Mouse (Mus musculus) hindbrain, embryonic 15.5 days (tissue): Measurements from ENCODE around the gene Sptbn2. TPM values are rescaled to one million over a fixed set of nuclear protein-coding genes. Genes with fewer than 3 reads are reported as not detected.

Experiments
- ATAC-seq: fragments of 200-750 bp; cut with Nextera tagmentation; 2 replicates; pipeline ENCODE4 v1.8.0; 2017; ENCODE audit warnings: low read depth, moderate number of reproducible peaks, moderate TSS enrichment; ENCODE audit not compliant: low FRiP score
- H3K27ac ChIP-seq: fragments of 300-500 bp; sonication (generic); replicated peaks from 2 replicates; pipeline ENCODE4 v1.5.1; 2015; ENCODE audit warnings: mild to moderate bottlenecking, inconsistent platforms
- H3K27me3 ChIP-seq: fragments of 300-500 bp; sonication (generic); 2 replicates; pipeline ENCODE4 v1.6.1; 2015; ENCODE audit warnings: control low read depth, inconsistent platforms
- H3K36me3 ChIP-seq: fragments of 300-500 bp; sonication (generic); 2 replicates; pipeline ENCODE4 v1.6.1; 2015; ENCODE audit warnings: control low read depth, inconsistent platforms
- H3K4me1 ChIP-seq: fragments of 300-500 bp; sonication (generic); replicated peaks from 2 replicates; pipeline ENCODE4 v1.6.1; 2015; ENCODE audit warnings: control low read depth, inconsistent platforms
- H3K4me2 ChIP-seq: fragments of 300-500 bp; sonication (generic); 2 replicates; pipeline ENCODE4 v1.6.1; 2015; ENCODE audit warnings: moderate library complexity, mild to moderate bottlenecking, inconsistent platforms
- H3K4me3 ChIP-seq: fragments of 300-500 bp; sonication (generic); 2 replicates; pipeline ENCODE4 v1.5.1; 2015; ENCODE audit warnings: mild to moderate bottlenecking, inconsistent platforms
- H3K9ac ChIP-seq: fragments of 300-500 bp; sonication (generic); 2 replicates; pipeline ENCODE4 v1.6.1; 2015; ENCODE audit warnings: inconsistent platforms
- H3K9me3 ChIP-seq: fragments of 300-500 bp; sonication (generic); 2 replicates; pipeline ENCODE4 v1.6.1; 2016; ENCODE audit warnings: control low read depth, inconsistent platforms
- WGBS: fragments of 180-500 bp; shearing (Covaris S2); methylation state at CpG from one replicate; pipeline ENCODE4 v1.1.7; 2015; 5-methylcytosine and 5-hydroxymethylcytosine counted together
- polyA plus RNA-seq: library from polyadenylated mRNA; unstranded; fragments of >200 nt; fragmentation: Nextera tagmentation; extraction: Ambion mirVana; gene quantifications from 2 replicates; pipeline ENCODE4 v1.2.1, GENCODE M21; 2015

The Sptbn2 gene
- polyA plus RNA-seq, 1 experiment from 2014 or later: 33.5 TPM

- Histone ChIP-seq H3K4me1 (no peaks in the 10 kb centered on the region), H3K27me3 (no peaks in the 10 kb centered on the region), H3K4me3 (no peak overlapping the region), H3K36me3 (peaks cover 86% of the 10 kb centered on the region), H3K4me2 (no peak overlapping the region), H3K9ac (no peak overlapping the region), H3K9me3 (no peaks in the 10 kb centered on the region), H3K27ac (no peak overlapping the region)
- WGBS: 86% methylated on average over 13 of the region's 13 CpGs
- ATAC-seq: no peak
These were observed 26.9 kb downstream of the Sptbn2 start for GRCm38 (mm10) chr19:4737866-4738265.

- ATAC-seq: no peak
- Histone ChIP-seq H3K4me3 (no peak overlapping the region), H3K4me1 (no peaks in the 10 kb centered on the region), H3K9ac (no peak overlapping the region), H3K4me2 (no peak overlapping the region), H3K9me3 (no peaks in the 10 kb centered on the region), H3K36me3 (peaks cover 80% of the 10 kb centered on the region), H3K27me3 (no peaks in the 10 kb centered on the region), H3K27ac (no peak overlapping the region)
- 93% methylated on average over 11 of the region's 11 CpGs for WGBS
These were observed 28.1 kb downstream of the Sptbn2 start for GRCm38 (mm10) chr19:4739053-4739452.

GRCm38 (mm10) chr19:4739762-4740161 lies 28.8 kb downstream of the Sptbn2 start:
- Histone ChIP-seq H3K27me3 (no peaks in the 10 kb centered on the region), H3K4me1 (no peaks in the 10 kb centered on the region), H3K27ac (no peak overlapping the region), H3K36me3 (peaks cover 79% of the 10 kb centered on the region), H3K9me3 (no peaks in the 10 kb centered on the region), H3K4me2 (no peak overlapping the region), H3K4me3 (no peak overlapping the region), H3K9ac (no peak overlapping the region)
- 93% methylated on average over 5 of the region's 5 CpGs for WGBS
- no peak for ATAC-seq

- H3K4me3 ChIP-seq: no peak overlapping the region
- WGBS: 85% methylated on average over 10 of the region's 10 CpGs
- ATAC-seq: no peak
- no peaks in the 10 kb centered on the region for H3K4me1 ChIP-seq
- H3K27me3 ChIP-seq: no peaks in the 10 kb centered on the region
- no peak overlapping the region for H3K9ac ChIP-seq
- no peak overlapping the region for H3K4me2 ChIP-seq
- H3K27ac ChIP-seq: no peak overlapping the region
- no peaks in the 10 kb centered on the region for H3K9me3 ChIP-seq
- peaks cover 89% of the 10 kb centered on the region for H3K36me3 ChIP-seq
These were observed 30.5 kb downstream of the Sptbn2 start for GRCm38 (mm10) chr19:4741482-4741881.

- WGBS: 91% methylated on average over 6 of the region's 6 CpGs
- no peak overlapping the region for H3K9ac ChIP-seq
- no peaks in the 10 kb centered on the region for H3K9me3 ChIP-seq
- ATAC-seq: no peak
- H3K27ac ChIP-seq: no peak overlapping the region
- peaks cover 89% of the 10 kb centered on the region for H3K36me3 ChIP-seq
- no peak overlapping the region for H3K4me3 ChIP-seq
- no peaks in the 10 kb centered on the region for H3K4me1 ChIP-seq
- H3K27me3 ChIP-seq: no peaks in the 10 kb centered on the region
- no peak overlapping the region for H3K4me2 ChIP-seq
These were observed 31.3 kb downstream of the Sptbn2 start for GRCm38 (mm10) chr19:4742229-4742628.

- ATAC-seq: no peak
- Histone ChIP-seq H3K4me1 (no peaks in the 10 kb centered on the region), H3K27ac (no peak overlapping the region), H3K4me3 (no peak overlapping the region), H3K9ac (no peak overlapping the region), H3K27me3 (no peaks in the 10 kb centered on the region), H3K4me2 (no peak overlapping the region), H3K9me3 (no peaks in the 10 kb centered on the region), H3K36me3 (peaks cover 87% of the 10 kb centered on the region)
- WGBS: 41% methylated on average over 5 of the region's 5 CpGs
These were observed 32.6 kb downstream of the Sptbn2 start for GRCm38 (mm10) chr19:4743524-4743923.

- no peak overlapping the region for H3K4me3 ChIP-seq
- H3K27me3 ChIP-seq: no peaks in the 10 kb centered on the region
- H3K4me2 ChIP-seq: no peak overlapping the region
- H3K9me3 ChIP-seq: no peaks in the 10 kb centered on the region
- WGBS: 87% methylated on average over 14 of the region's 14 CpGs
- peaks cover 86% of the 10 kb centered on the region for H3K36me3 ChIP-seq
- no peak for ATAC-seq
- H3K27ac ChIP-seq: no peak overlapping the region
- no peaks in the 10 kb centered on the region for H3K4me1 ChIP-seq
- H3K9ac ChIP-seq: no peak overlapping the region
These were observed 33.1 kb downstream of the Sptbn2 start for GRCm38 (mm10) chr19:4744026-4744425.

GRCm38 (mm10) chr19:4745057-4745456 lies 34.1 kb downstream of the Sptbn2 start:
- H3K9ac ChIP-seq: no peak overlapping the region

GRCm38 (mm10) chr19:4745681-4746080 lies 34.7 kb downstream of the Sptbn2 start:
- Histone ChIP-seq H3K36me3 (peaks cover 83% of the 10 kb centered on the region), H3K27me3 (no peaks in the 10 kb centered on the region), H3K27ac (no peak overlapping the region), H3K9ac (no peak overlapping the region), H3K4me1 (no peaks in the 10 kb centered on the region), H3K9me3 (no peaks in the 10 kb centered on the region), H3K4me3 (no peak overlapping the region), H3K4me2 (no peak overlapping the region)
- 92% methylated on average over 10 of the region's 10 CpGs for WGBS
- no peak for ATAC-seq

More at GRCm38 (mm10) chr19:4745057-4745456, 34.1 kb downstream of the Sptbn2 start:
- ATAC-seq: no peak
- WGBS: 65% methylated on average over 9 of the region's 9 CpGs
- H3K27me3 ChIP-seq: no peaks in the 10 kb centered on the region
- no peak overlapping the region for H3K4me3 ChIP-seq
- no peaks in the 10 kb centered on the region for H3K4me1 ChIP-seq
- no peak overlapping the region for H3K4me2 ChIP-seq
- no peaks in the 10 kb centered on the region for H3K9me3 ChIP-seq
- H3K27ac ChIP-seq: no peak overlapping the region
- peaks cover 84% of the 10 kb centered on the region for H3K36me3 ChIP-seq

GRCm38 (mm10) chr19:4746611-4747010 lies 35.6 kb downstream of the Sptbn2 start:
- Histone ChIP-seq H3K36me3 (peaks cover 82% of the 10 kb centered on the region), H3K27ac (no peak overlapping the region), H3K4me2 (no peak overlapping the region), H3K4me3 (no peak overlapping the region), H3K27me3 (no peaks in the 10 kb centered on the region), H3K4me1 (no peaks in the 10 kb centered on the region), H3K9ac (no peak overlapping the region), H3K9me3 (no peaks in the 10 kb centered on the region)
- 81% methylated on average over 14 of the region's 14 CpGs for WGBS
- ATAC-seq: no peak

GRCm38 (mm10) chr19:4747631-4748312 lies 36.8 kb downstream of the Sptbn2 start:
- Histone ChIP-seq H3K9me3 (no peaks in the 10 kb centered on the region), H3K4me3 (no peak overlapping the region), H3K4me1 (no peaks in the 10 kb centered on the region), H3K4me2 (no peak overlapping the region), H3K27me3 (no peaks in the 10 kb centered on the region), H3K9ac (no peak overlapping the region), H3K36me3 (peaks cover 78% of the 10 kb centered on the region), H3K27ac (no peak overlapping the region)
- no peak for ATAC-seq
- WGBS: 92% methylated on average over 9 of the region's 9 CpGs

GRCm38 (mm10) chr19:4748493-4748892 lies 37.5 kb downstream of the Sptbn2 start:
- Histone ChIP-seq H3K4me2 (no peak overlapping the region), H3K9me3 (no peaks in the 10 kb centered on the region), H3K27ac (no peak overlapping the region), H3K4me3 (no peak overlapping the region), H3K9ac (no peak overlapping the region), H3K4me1 (no peaks in the 10 kb centered on the region), H3K27me3 (no peaks in the 10 kb centered on the region), H3K36me3 (peaks cover 75% of the 10 kb centered on the region)
- ATAC-seq: no peak
- WGBS: 87% methylated on average over 10 of the region's 10 CpGs

- 90% methylated on average over 6 of the region's 6 CpGs for WGBS
- Histone ChIP-seq H3K9ac (no peak overlapping the region), H3K36me3 (peaks cover 64% of the 10 kb centered on the region), H3K4me3 (no peak overlapping the region), H3K4me2 (no peak overlapping the region), H3K27ac (no peak overlapping the region), H3K4me1 (0 out of 2 replicates have a peak, but pooled peaks cover 1% of the 10 kb centered on the region), H3K9me3 (no peaks in the 10 kb centered on the region), H3K27me3 (no peaks in the 10 kb centered on the region)
- no peak for ATAC-seq
These were observed 39.0 kb downstream of the Sptbn2 start for GRCm38 (mm10) chr19:4749975-4750374.
